Mouse (Mus musculus): ENCODE measurements at regions not wholly inside any gene's neighbourhood (a gene's known extent, or its start where the extent isn't known, plus 50 kb on each side); places are given as distances from the start of the nearest gene placed in this dataset.

DNA sequence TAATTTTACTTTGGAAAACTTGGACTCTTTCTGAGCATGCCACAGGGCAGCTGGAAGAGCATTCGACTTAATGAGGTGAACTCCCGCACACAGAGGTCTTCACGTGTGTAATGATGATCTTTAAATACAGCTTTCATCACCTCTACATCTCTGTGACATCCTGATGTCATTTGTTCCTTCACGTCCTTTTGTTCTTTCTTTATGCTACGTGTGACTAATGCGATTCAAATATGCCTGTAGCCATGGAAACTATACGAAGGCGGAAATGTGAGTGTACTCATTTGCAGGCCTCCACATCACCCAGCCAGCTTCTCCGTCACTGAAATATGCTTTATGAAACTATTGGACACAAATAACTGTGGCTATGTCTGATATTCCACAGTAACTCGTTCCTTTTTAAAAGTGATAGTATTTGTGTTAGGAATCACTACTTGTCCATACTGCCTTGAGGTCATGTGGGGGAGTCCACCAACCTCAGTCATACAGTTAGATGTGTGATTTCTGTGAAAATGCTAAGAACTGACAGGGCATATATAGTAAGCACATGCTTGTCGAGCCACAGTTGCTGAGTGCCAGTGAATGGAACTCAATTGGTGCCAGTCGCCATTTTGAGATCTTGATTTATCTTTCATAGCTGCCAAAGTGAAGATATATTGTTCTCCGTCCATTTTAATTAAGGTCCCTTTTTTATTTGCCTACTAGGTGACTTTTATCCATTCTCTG lies 145.9 kb downstream of the Plk2 start:
- DNase-seq (ENCODE audit: low spot score): no peak

DNA sequence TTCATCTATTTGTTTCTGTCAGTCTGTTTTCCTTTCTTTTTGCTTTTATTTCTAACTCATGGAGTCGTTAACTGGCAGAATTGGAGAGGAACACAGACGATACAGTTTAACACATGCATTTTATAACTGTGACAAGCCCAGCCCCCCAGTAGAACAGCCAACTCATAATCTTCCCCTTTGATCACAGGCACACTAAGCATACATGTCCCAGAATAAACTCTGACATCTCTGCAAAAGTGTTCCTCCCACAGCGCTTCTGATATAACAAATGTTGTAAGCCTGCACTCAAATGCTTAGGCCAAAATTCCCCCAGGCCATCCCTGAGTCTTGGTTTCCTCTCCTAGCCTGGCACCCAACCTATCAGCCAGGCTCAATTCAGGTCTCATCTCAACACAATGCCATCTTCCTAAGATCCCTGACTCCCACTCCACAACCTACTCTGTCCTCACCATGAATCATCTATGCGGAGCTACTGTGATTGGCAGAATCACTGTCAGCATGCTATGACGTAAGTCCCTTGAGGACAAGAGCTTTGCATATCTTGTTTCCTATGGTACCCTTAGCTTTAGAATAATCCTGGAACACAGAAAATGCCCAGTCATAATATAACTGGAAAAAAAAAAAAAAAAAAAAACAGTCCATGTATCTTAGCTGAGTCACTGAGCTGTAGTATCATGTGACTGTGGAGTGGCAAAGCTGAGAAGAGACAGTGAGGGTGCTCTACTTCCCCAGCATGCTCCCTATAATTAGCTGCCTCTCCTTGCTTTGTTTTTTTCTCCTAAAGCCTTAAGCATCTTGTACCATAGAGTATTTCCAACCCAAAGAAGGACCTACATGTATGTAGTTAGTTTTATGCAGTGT lies 146.7 kb downstream of the Plk2 start:
- no peak for DNase-seq (ENCODE audit: low spot score)

DNA sequence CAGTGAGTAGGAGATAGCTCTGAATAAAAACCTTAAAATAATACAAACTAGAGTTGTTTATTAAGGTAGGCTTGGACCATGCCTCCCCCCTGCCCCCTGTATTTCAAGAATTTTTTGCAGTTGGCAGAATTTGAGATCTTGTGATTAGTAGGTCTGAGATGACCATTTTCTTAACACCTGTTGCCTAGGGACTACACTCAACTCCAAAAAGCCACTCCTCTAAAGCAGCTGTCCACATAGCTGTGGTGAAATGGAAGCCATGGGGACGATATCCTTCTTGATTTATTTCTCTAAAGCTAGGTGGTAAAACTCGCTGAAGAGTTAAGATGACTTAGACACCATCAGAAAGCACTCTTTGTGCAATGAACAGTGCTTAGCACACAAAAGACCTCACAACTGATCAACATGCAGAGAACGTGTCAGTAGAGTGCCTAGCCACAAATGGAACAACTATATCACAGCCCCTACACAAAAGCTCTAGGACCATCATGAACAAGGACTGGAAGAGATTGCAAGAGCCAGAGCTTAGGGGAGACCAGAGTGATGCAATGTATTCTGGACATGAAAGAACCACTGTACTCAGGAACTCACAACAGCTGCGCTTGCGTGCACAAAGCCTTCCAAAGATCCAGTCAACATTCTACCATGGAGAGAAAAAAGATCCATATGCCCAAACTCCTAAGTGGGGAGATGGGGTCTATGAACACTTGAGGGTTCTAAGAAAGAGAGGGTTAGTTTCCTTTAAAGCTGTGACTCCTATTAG lies 147.6 kb downstream of the Plk2 start:
- no peak for DNase-seq (ENCODE audit: low spot score)

DNA sequence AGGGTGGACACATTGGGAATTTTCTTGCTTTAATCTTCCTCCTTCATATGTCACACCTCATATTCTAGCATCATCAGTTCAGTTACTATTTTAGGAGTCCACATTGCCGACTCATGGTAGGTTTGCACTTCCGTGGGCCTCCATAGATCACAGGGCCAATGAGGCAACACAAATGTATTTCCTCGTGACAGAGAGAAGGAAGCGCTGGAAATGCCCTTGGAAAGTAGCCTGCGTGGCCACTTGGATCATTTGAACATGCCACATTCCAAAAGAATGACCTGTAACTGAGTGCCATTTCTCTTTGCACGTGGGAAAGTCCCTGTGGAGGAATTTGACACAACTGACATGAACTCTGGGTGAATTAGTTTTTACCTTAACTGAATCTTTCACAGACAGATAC lies 150.6 kb downstream of the Plk2 start:
- DNase-seq (ENCODE audit: low spot score): no peak

DNA sequence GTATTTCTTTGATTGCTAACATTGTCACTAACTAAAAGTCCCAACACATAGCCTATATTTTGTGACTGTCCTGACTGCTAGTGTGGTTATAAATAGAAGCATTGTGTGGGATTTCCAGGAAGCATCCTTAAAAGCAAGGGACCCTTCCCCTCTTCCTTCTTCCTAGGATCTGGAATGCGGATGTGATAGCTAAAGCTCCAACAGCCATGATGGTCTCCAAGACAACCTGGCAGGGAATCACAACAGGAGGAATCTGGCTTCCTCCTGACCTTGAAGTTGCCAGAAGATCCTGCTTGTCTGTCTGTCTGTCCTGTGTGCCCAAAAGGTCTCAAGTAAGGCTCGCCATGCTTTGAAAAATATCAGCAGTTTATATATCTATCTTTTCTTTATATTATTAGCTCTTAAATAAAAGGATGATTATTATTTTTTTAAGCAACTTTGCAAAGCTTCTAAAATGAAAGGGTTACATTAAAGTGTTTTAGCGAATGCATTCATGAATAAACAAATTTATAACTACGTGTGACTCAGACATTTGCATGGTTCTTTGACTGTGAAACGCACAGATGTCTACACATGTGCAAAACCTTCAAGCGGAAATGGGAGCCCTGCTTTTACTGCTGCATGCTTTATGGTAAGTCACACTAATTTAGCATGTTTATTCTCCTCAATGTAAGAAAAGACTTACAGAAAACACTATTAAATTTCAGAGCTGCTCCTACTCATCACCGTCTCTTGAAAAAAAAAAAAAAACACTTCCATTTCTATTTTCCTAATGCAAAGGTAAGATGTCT lies 160.9 kb downstream of the Plk2 start:
- DNase-seq (ENCODE audit: low spot score): peak; percentile 12

DNA sequence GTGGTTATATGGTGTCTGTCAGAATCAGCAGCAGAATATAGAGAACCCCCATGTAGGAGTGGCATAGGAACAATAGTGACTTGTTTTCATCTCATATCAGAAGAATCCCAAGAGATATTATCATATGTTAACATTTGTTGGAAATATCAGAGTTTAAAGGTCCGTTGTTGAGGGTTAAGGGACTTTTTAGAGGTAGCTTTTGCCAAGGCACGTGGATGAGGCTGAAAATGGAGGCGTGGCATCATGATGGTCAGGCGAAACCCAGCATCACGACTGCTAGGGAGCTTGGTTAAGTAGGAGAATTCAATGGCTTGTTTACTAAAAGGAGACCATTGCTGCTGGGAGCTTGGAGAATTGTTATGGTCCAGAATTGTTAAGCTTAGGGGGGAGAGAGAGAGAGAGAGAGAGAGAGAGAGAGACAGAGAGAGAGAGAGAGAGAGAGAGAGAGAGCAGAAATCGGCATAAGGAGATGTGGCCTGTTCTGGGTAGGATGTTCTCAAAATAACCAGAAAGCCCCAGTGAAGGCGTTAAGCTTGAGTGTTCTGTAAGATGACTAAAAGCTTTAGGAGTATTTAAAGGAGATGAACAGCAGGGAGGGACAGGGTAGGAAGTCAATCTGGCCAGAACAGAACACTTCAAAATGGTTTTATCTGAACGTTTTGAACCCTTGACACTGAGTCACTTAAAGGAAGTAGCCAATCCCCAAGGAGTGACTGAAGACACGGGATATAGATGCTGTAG lies 161.7 kb downstream of the Plk2 start:
- DNase-seq (ENCODE audit: low spot score): no peak

DNA sequence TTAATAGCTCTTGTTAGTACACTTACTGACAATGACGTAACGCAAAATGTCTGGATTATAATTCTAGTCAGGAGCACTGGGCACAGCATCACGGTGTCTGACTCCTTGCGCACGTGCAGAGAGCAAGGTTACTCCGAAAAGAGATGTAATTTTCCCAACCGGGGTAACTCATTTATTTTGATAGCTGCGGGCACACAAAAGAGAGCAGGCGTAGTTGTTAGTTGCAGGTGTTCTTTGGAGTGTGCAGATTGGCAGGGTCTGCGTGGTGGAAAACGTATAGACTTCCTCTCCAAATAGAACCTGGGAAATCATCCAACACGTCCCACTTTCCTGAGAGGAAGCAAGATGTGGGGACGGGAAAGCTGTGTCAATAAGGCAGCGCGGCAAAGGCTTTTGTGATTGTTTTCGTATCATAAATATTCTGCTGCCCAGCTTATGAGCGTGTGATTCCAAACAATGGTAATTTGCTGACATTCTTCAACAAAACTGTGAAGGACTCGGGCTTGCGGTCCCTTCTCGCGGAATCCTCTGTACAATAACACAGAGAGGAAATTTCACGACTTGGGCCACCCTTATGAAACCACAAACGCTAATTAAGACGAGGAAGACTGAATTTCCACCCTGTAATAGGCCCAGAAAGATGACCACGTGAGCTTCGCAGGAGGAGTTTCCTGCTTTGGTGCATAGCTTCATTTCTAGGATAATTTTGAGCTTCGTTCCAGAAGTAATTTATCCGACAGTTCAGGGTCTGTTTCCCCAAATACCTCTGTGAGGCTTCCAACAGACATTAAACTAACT lies 163.3 kb downstream of the Plk2 start:
- no peak for DNase-seq (ENCODE audit: low spot score)

DNA sequence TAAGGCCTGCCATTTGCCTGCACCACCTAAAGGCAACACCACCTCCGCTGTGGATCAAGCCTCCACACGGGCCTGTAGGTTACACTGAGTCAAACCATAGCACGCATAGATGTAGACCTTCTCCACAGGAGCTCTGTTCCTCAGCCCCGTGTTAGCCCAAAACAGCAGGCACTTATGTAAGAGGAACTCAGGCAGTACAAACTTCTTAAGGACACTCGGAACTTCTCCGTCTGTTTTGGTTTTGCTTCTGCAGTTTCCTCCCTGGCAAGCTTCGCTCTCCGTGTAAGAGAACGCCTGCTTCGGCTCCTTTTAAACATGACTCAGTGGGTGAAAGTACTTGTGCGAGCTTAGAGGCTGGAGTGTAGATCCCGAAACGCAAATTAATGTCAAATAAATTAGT lies 165.7 kb downstream of the Plk2 start:
- no peak for DNase-seq (ENCODE audit: low spot score)

DNA sequence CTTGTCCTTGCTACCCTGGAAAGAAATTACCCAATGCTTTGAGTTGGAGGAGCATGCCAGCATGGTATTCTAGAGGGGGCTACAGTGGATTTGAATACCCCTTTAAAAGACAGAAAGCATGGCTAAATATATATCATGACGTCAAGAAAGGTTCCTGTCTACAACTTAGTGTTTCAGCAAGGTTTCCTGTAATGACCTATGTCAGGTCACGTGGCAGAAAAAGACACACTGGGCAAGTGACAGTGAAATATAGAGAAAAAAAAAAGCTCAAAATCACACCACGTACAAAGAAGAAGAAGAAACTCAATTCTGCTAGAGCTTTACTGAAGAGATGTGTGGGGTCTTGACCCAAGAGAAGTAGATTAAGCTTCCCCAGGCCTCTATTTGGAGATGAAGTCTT lies 167.7 kb downstream of the Plk2 start:
- DNase-seq (ENCODE audit: low spot score): no peak

DNA sequence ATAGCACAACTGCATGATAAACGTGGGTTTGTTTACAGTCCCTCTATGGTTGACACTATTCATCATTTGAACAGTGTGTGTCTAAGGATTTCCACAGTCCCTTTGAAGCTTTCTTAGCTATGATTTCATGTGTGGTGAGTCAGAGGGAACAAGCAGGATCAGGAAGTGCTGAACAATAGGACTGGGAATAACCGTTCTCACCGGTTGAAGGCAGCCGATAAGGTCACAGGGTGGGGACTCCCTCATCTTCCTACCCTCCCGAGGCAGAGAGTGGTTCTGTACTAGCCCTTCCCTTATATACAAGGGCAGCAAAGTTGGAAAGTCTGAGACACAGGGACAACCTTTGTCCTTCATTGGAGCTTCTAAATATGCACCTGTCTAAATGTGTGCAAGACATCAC lies 168.1 kb downstream of the Plk2 start:
- no peak for DNase-seq (ENCODE audit: low spot score)

DNA sequence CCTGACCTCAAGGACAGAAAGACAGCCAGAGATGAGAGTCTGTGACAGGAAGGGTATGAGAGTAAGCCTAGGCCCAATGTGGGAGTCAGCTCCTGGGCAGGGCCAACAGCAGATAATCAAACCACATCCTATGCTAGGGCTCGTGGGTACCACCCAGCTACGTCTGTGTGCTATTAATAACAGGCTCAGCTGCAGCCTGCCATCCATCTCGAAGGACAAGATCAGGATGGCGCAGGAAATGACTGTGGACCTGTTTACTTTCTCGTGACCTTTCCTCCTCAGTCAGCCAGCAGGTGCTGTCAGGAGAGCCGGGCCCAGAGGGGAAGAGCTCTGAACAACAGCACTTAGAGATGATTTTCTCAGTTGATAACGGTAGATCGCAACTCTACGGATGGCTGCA lies 169.1 kb downstream of the Plk2 start:
- peak; percentile 55 for DNase-seq (ENCODE audit: low spot score)

DNA sequence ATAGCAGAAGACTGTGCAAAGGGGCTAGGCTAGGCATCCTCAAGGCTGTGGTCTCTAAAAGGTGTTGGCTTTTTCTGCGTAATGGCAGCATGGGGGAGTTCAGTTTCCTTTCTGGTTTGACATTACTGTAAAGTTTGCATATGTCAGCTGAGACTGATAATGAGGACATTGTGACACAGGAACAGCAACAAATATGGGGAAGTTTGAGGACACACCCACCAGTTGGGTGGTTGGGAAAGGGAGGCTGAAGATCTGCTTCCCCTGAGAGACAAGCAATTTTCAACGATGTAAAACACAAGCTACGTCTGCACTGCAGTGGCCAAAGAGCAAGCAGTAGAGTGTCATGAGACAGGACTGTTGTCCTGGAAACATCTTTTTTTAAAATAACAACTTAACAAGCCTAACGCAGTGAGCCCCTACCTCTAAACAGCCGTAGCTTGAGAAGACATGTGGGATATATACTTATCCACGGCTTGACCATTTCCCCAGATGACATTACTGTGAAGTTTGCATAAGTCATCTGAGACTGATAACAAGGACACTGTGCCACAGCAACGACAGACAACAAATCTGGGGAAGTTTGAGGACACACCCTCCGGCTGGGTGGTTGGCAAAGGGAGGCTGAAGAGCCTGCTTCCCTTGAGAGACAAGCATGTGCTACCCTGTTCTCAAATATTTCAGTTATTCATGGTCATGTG lies 173.8 kb downstream of the Plk2 start:
- DNase-seq (ENCODE audit: low spot score): no peak

DNA sequence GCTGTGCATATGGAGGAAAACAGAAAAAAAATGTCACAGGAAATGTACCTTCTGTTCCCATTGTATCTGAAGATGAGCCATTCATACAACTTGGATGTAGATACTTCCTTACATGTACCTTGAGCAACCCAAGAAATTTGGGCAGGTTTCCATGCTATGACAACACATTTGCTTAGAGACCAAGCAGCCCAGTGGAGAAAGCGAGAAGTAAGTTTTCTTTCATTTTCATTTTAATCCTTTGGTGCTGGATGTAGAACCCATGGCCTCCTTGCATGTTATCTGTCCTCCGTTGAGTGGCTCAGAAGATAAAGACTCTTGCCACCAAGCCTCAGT lies 174.3 kb downstream of the Plk2 start:
- no peak for DNase-seq (ENCODE audit: low spot score)

DNA sequence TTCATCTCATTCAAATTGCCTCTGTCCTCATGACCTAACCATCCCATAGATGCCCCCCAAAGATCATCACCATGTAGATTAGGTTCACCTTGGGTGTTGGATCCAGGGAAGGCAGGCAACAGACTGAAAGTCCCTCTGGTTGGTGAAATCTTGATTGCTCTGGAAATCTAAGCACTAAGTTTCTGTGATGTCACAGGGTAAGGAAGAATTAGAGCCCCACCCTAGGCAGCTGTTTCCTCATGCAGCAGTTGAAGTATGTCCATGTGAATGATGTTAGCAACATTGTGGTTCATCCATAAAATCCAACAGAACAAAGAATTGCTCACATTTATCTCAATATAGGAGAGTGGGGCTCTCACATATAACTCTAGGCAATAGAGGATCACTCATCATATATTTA lies 175.5 kb downstream of the Plk2 start:
- DNase-seq (ENCODE audit: low spot score): no peak

DNA sequence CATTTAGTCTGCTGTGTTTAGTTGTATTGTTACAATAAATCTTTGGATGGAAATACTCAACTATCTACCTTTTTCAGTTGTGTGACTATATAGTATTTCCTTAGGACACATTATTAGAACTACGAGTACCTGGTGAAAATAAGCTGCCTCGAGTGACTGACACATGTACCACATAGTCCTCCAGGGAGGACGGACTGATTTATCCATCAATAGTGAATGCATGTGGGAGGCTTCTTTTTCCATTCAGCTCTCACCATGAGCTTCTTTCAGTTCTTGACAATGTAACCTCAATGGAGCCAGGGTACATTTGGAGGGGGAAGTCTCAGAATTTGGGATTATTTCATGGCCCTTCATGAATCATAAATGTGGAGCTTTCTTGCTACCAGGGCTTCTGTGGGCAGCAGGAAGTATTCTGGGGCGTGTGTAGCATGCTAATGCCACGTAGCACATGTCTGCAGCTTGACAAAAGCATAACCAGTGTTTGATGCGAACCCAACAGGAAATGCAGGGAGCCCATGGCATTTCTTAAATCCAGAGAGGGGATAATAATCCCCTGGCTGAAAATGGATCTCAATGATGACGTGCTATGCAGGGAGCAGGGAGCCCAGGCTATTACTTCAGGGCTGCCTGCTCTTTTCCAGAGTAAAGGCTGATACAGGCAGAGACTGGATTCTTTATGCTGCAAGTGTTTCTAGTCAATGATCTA lies 178.7 kb downstream of the Plk2 start:
- no peak for DNase-seq (ENCODE audit: low spot score)

DNA sequence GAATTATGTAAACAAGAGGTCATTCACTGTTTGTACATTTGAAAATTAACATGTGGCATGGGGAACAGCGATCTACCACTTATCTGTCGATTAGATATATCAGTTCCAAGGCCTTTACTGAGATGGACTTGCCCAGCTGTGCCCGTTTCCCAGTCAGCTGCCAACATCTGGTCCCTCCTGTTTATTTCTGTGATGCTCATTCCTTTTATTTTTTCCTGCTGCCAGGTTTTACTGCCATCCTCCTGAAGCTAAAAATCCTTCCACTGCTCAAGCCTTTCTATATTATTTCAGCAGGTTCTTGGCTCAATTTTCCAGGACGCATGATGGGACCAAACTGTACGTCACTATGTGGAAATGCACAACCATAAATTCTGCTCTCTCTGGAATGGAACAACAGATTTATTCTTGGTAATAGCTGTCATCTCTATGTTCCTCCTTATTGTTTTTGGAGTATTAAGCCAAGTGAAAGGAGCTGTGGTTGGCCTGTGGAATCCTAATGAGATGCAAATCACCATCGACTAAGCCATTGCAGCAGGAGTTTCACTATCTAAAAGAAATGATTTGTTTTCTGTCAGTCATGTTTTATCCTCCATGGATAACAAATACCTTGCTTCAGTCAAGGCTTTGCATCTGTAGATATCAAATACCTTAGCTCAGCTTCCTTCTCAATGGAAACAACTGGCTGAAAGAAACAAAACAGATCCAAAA lies 180.1 kb downstream of the Plk2 start:
- no peak for DNase-seq (ENCODE audit: low spot score)

DNA sequence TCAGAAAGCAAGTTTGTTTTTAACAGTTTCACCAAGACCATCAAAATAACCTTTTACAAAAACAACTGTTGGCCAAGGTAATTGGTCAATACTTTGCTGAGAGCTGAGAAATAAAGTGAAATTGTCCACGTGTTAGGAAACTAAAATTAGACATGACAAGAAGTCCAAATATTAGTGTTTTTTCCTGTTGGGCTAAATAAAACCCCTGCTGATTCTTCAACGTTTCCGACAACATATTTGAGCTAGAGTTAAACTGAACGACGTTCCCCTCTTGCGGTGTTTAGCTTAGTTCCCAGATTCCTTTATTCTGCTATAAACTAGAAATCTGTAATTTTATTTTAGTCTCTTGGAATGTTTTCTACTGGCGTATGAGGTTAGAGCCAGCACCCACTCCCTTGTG lies 183.3 kb downstream of the Plk2 start:
- DNase-seq (ENCODE audit: low spot score): no peak

DNA sequence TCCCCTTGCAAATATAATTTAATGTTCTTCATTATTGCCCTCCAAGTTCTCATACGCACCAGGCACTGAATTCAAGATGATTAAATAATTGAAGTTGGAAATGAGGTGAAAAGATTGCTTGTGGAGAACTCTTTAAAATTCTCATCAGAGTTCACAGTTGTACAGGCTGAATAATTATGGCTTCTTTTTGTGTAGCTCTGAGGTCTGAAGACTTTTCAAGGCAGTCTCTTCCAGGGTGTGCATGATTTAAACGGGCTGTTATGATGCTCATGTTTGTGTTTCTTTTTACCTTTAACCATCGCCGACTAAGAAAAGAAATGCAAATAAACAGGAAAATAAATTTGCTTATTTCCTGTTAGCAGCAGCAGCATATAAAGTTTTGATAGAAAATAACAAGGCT lies 185.3 kb downstream of the Plk2 start:
- DNase-seq (ENCODE audit: low spot score): no peak

DNA sequence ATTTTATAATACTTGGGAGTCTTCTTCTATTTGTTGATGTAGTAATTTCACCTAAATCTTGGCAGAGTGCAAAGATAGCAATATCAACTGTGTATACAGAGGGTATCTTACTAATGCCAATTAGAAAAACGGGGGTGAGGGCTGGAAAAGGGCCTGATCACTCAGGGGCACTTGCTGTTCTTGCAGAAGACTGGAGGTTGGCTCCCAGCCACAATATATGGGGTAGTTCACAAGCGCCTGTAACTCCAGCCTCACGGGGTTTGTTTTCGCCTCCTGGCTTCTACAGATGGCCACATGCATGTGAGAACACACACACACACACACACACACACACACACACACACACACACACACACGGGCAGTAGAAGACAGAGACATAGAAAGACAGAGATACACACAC lies 185.7 kb downstream of the Plk2 start:
- DNase-seq (ENCODE audit: low spot score): no peak
